Mouse (Mus musculus) limb, embryonic 10.5 days (tissue): ENCODE data around the gene Trap1a. TPM values are rescaled to one million over a fixed set of nuclear protein-coding genes. Genes with fewer than 3 reads are reported as not detected.

Experiments
- DNase-seq: peaks from one replicate; pipeline ENCODE4 v3.0.0-alpha.2; 2017; ENCODE audit warnings: low spot score
- H3K27ac ChIP-seq: fragments of 300-500 bp; sonication (generic); 2 replicates; pipeline ENCODE4 v1.5.1; 2016; ENCODE audit warnings: mild to moderate bottlenecking
- H3K27me3 ChIP-seq: fragments of 300-500 bp; sonication (generic); 2 replicates; pipeline ENCODE4 v1.6.1; 2016; ENCODE audit warnings: low read depth, mild to moderate bottlenecking; ENCODE audit not compliant: poor library complexity, severe bottlenecking
- H3K36me3 ChIP-seq: fragments of 300-500 bp; sonication (generic); 2 replicates; pipeline ENCODE4 v1.6.1; 2016; ENCODE audit warnings: mild to moderate bottlenecking, moderate library complexity
- H3K4me1 ChIP-seq: fragments of 300-500 bp; sonication (generic); 2 replicates; pipeline ENCODE4 v1.6.1; 2016
- H3K4me3 ChIP-seq: fragments of 300-500 bp; sonication (generic); 2 replicates; pipeline ENCODE4 v1.5.1; 2016; ENCODE audit warnings: mild to moderate bottlenecking, moderate library complexity
- H3K9me3 ChIP-seq: fragments of 300-500 bp; sonication (generic); replicated peaks from 2 replicates; pipeline ENCODE4 v1.6.1; 2016; ENCODE audit warnings: mild to moderate bottlenecking
- WGBS: fragments of 180-500 bp; shearing (Covaris S2); methylation state at CpG from one replicate; pipeline ENCODE4 v1.1.7; 2016; 5-methylcytosine and 5-hydroxymethylcytosine counted together
- polyA plus RNA-seq: library from polyadenylated mRNA; unstranded; fragments of >200 nt; fragmentation: Nextera tagmentation; extraction: Ambion mirVana; gene quantifications from 2 replicates; pipeline ENCODE4 v1.2.1, GENCODE M21; 2016

Gene Trap1a
- polyA plus RNA-seq, 1 experiment from 2014 or later = not detected

DNA sequence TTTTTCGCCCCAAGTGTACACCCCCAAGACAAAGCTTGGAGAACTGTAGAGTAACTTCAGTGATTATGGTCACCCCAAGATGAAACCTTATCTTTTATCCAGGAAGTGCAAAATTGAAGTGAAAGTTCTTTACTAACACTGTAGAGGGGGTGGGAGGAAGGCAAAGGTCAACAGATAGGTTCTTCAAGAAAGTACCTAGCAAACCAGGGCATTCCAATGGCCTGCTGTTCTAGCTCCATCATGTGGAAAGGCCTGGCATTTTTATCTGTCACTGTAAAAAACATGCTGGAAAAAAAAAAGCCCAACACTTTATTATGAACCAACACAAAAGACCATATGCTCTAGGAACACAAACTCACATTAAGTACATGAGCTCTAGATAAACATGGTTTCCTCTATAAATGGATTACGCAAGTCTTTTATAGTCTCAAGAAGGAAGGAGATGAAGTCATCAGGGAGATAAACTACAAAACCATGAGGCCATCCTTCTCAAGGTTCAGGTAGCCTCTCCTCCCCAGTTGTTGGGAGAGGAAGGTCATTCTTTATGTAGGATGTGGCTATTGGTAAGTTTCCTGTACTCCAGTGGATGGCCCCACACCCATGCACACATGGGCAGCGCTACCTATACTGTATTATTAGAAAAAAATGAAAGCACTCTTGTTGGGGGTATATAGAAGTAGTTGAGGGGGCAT lies 33.5 kb downstream of the Trap1a start:
- H3K27ac ChIP-seq = no peak overlapping the region
- no peaks in the 10 kb centered on the region for H3K4me1 ChIP-seq
- no peaks in the 10 kb centered on the region for H3K9me3 ChIP-seq
- WGBS = 85% methylated on average over 3 of the region's 3 CpGs
- peaks cover 50% of the 10 kb centered on the region for H3K27me3 ChIP-seq
- DNase-seq = no peak
- no peaks in the 10 kb centered on the region for H3K36me3 ChIP-seq
- H3K4me3 ChIP-seq = no peak overlapping the region

- H3K27ac ChIP-seq = no peak overlapping the region
- H3K4me1 ChIP-seq = no peaks in the 10 kb centered on the region
- H3K9me3 ChIP-seq = no peaks in the 10 kb centered on the region
- no peaks in the 10 kb centered on the region for H3K36me3 ChIP-seq
- no peak for DNase-seq
- H3K4me3 ChIP-seq = no peak overlapping the region
- peaks cover 56% of the 10 kb centered on the region for H3K27me3 ChIP-seq
Observed at GRCm38 (mm10) chrX:139367529-139367908, 34.0 kb downstream of the Trap1a start.

DNA sequence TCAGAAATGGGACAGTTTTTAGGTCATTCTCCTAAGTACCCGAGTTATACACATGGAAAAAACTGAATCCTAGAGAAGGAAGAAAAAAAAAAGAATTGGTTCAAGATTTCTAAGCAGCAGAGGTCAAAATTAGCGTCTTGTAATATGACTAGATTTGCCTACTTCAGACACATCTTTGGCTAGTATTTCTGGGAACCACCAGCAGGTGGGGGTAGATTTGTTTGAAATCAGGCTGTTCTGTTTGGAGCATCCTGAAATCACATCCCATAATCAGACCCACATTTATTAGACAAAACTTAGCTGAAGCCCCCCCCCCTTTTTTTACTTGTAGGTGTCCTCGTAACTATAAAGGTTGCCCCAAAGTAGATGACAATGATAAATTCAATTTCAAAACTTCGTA lies 35.6 kb downstream of the Trap1a start:
- Histone ChIP-seq H3K36me3 (no peaks in the 10 kb centered on the region), H3K9me3 (no peaks in the 10 kb centered on the region), H3K27ac (no peak overlapping the region), H3K27me3 (peaks cover 57% of the 10 kb centered on the region), H3K4me1 (no peaks in the 10 kb centered on the region), H3K4me3 (no peak overlapping the region)
- DNase-seq = no peak
- 65% methylated on average over 4 of the region's 4 CpGs for WGBS

- no peaks in the 10 kb centered on the region for H3K36me3 ChIP-seq
- DNase-seq = no peak
- H3K4me1 ChIP-seq = no peaks in the 10 kb centered on the region
- no peak overlapping the region for H3K27ac ChIP-seq
- H3K27me3 ChIP-seq = peaks cover 77% of the 10 kb centered on the region; the same call in 1 of the 2 replicates
- H3K4me3 ChIP-seq = no peak overlapping the region
- H3K9me3 ChIP-seq = no peaks in the 10 kb centered on the region
Observed at GRCm38 (mm10) chrX:139372665-139373064, 39.2 kb downstream of the Trap1a start.

Other genes starting within 250 kb of the Trap1a start
- 0.14 TPM in 1 of 2 replicates, not detected in the other for gene Serpina7, start 248.4 kb upstream of the Trap1a start, polyA plus RNA-seq
- not detected in 2 replicates for gene 4930513O06Rik, start 247.4 kb upstream of the Trap1a start, polyA plus RNA-seq
- gene 4933428M09Rik, start 154.5 kb upstream of the Trap1a start, polyA plus RNA-seq = 0.14 TPM in 1 of 2 replicates, not detected in the other
- gene Mum1l1, start 123.6 kb upstream of the Trap1a start, polyA plus RNA-seq = 35.3 and 35.7 TPM in 2 replicates
- gene D330045A20Rik, start 146.7 kb downstream of the Trap1a start, polyA plus RNA-seq = 1.3 and 1.4 TPM in 2 replicates
- gene Rnf128, start 229.6 kb downstream of the Trap1a start, polyA plus RNA-seq = 3.4 and 3.7 TPM in 2 replicates